8 mouse cellular contexts compared by ENCODE assay signal in the genomic region with DNA sequence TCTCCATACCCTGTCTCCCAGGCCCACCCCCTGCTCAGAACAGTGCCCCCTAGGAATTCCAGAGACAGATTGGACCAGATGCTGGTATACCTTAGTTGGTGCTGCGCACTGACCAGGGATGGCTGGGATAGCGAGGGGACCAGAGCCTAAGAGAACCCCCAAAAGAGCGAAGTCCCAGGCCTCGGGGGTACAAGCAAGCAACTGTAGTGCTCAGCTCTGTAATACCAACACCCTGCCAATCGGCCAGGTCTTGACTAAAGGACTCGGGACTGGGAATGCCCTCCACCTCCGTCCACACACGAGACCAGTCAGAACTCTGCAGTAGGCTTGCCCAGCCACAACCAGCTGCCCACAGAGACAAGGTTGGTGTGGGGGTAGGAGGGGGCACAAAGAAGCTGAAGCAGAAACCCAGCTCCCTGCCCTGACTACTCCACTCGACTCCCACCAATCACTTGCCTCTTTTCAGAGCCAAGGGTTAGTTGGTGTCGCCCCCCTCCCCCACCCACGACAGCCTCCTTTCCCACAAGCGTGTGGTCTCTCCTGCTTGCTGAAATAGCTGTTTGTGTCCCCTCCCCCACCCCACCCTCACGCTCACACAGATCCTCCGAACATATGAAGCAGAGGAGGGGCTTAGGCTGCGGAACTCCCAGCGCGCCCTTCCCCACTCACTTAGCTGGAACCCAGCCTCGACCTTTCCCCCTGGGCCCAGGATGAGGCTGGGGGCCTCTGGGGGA.
DNase-seq lines count a peak whose midpoint lies in the region.

No protein-coding gene starts in this region.

- peak; percentile 44 to 59 for DNase-seq in cerebellum, postnatal 10 days
- DNase-seq in cerebellum, adult 9-11 months: no peak
- peak; percentile 45 for DNase-seq in testis, postnatal 10 days (ENCODE audit: low spot score)
- no peak for DNase-seq in testis, postnatal 14 days (ENCODE audit: low spot score)
- peak; percentile 58 for DNase-seq in mesoderm, embryonic 11.5 days (ENCODE audit: low read depth, low spot score)
- no peak for DNase-seq in spleen, adult 18-20 months
- DNase-seq in c-Kit-positive CD71-positive TER-119-positive erythroid progenitor cells, embryonic 14.5 days (ENCODE audit: low spot score): no peak
- DNase-seq in urinary bladder, postnatal 14 days (ENCODE audit: low spot score): no peak

Comparison
In these comparisons a context has a peak if more than half of its experiments do, and no peak if none do; other contexts are left out.
1. DNase-seq: peak in cerebellum, postnatal 10 days (2 of 2), testis, postnatal 10 days (single experiment) and mesoderm, embryonic 11.5 days (single experiment); none in cerebellum, adult 9-11 months (single experiment), testis, postnatal 14 days (single experiment), spleen, adult 18-20 months (0 of 2), c-Kit-positive CD71-positive TER-119-positive erythroid progenitor cells, embryonic 14.5 days (single experiment) and urinary bladder, postnatal 14 days (single experiment).